Mouse (Mus musculus): ENCODE data around the gene Lars2.

The Lars2 gene

DNA sequence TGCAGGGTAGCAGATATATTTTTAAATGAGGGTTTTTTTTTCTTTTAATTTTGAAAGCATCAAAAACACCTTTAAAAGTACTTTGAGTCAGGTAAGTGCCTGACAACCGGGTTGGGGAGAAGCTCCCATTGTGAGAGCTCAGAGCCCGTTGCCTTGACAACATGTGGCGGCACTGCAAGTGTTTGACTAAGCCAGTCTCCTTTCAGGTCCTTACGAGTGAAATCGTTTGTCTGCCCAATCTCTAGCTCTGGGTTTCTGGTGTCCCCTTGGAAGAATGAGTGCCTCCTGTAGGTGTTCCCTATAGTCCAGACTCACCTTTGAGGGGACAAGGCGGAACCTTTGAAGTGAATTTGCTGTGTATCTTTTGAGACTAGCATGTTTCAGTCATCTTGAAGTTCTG is 31.0 kb downstream of the Lars2 start:
- WGBS = 51% methylated on average over 6 of the region's 6 CpGs

- WGBS = 76% methylated on average over 3 of the region's 3 CpGs
Measured at GRCm38 (mm10) chr9:123402215-123402614, 35.5 kb downstream of the Lars2 start.

GRCm38 (mm10) chr9:123403031-123403430 is 36.3 kb downstream of the Lars2 start:
- 82% methylated on average over 3 of the region's 3 CpGs for WGBS

DNA sequence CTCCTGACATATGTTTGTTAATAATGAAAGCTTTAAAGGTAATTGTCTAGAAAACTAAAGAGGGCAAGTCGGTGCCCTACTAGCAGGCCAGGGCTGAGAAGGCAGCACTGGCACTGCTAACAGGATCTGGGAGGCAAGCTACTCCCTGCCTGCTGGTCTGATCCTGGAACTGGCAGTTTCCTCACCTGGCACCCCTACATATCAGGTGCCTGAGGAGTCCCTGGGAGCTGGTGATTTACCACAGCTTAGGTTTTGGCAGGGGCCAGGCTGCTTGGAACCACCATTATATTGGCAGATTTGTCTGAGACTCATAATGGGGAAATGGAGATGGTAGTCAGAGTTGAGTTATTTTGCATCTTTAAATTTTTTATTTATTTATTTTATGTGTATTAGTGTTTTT is 38.5 kb downstream of the Lars2 start:
- 94% methylated on average over 1 of the region's 1 CpGs for WGBS

DNA sequence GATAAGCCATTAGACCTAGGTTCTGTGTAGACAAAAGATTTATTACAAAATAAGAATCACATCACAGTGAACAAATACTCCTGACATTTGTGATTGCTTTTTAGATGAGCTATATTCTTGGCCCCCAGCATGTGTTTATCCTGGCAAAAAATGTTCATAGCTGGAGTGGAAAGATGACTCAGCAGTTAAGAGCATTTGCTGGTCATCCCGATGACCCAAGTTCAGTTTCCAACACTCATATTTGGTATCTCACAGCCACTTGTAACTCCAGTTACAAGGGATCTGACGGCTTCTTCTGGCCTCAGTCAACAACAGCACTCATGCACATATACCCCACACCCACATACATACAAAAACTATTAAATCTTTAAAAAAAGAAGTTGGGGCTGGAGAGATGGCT is 42.0 kb downstream of the Lars2 start:
- WGBS = 97% methylated on average over 2 of the region's 2 CpGs

- 96% methylated on average over 4 of the region's 4 CpGs for WGBS
Measured at GRCm38 (mm10) chr9:123429863-123430262, 63.1 kb downstream of the Lars2 start.

DNA sequence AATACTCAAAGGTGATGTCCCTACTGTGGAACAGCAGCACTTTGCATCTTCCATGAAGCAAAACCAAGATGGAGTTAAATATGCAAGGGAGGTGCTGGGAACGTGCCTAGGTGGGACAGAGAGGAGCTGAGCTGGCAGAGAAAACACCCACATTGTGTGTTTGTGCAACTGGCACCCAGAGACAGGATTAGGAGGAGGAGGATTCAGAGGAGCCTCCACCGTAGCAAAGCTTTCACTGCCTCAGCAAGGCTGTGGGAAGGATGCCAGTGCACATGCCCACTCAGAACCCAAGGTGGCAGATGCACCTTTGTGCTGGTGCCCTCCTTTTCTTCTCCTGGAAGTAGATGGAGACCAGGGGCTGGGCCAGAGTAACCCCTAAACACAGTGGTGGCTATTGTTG is 71.5 kb downstream of the Lars2 start:
- 37% methylated on average over 2 of the region's 2 CpGs for WGBS

- 35% methylated on average over 5 of the region's 5 CpGs for WGBS
Measured at GRCm38 (mm10) chr9:123440230-123441058, 73.7 kb downstream of the Lars2 start.

DNA sequence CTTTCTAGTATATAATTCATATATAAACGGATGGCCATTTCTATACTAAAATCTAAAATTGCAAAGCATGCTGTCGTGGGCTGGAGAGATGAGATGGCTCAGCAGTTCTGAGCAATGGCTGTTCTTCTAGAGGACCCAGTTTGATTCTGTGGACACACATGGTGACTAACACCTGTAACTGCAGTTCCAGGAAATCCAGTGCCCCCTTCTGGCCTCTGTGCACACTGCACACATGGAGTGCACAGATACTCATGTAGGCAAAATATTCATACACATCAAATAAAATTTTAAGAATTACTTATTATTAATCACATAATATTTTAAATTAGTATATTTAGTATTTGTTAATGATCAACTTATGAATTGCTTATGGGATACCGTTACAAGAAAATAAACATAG is 80.4 kb downstream of the Lars2 start:
- WGBS = 89% methylated on average over 3 of the region's 3 CpGs

DNA sequence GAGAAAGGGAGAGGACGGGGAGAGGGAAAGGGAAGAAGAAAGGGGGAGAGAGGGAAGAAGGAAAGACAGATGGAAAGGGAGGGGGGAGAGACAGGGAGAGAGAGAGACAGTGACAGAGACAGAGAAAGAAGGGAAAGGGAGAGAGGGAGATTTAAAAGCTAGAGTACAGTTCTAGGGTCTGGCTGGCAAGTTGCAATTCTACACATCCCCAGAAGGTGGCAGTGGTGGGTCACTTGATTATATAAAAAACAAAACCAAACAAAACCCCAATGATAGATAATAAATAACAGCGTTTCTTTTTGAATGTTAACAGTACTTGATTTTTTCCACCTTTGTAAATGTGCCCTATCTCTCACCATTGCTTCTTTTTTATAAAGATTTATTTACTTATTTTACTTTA is 83.4 kb downstream of the Lars2 start:
- 42% methylated on average over 2 of the region's 2 CpGs for WGBS

- 93% methylated on average over 3 of the region's 3 CpGs for WGBS
Measured at GRCm38 (mm10) chr9:123451772-123452171, 85.0 kb downstream of the Lars2 start.

- 41% methylated on average over 9 of the region's 9 CpGs for WGBS
Measured at GRCm38 (mm10) chr9:123456634-123457602, 90.2 kb downstream of the Lars2 start.

DNA sequence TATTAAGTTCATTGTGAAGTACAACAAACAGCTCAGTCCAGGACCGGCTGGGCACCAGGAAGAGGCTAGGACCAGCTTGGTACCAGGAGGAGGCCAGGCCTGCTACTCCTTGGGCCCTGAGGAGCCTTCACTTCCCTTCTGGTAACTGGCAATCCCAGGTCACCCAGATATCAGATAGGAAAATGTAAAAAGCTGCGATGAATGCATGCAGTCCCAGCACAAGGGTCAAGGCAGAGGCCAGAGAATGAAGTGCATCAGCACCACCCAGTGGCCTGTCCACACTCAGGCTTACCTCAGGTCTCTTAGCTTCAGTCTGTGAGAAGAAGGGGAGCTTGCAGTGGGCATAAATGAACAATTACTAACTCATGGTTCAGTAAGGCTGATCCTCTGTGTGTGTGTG is 90.9 kb downstream of the Lars2 start:
- WGBS = 48% methylated on average over 2 of the region's 2 CpGs

DNA sequence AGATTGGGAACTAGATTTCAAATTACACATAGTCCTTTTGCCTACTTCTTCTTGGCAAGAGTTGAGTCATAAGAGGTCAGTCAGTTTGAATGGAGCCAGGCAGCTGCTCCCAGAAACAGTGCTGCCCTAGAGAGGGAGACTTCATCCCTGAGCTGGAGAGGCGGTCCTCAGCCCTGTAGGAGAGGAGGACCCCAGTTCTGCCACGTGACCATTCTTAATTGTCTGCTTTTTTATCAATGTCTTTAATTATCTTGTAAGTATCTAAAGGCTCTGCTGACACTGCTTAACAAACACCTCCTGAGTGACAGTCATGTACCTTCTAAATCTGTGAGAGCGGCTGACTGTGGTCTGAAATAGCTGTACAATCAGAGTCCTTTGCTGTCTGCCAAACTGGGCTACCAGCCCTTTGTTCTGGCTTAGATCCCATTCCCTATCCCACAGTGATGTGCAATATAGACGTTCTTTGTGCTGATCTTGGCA is 100.5 kb downstream of the Lars2 start:
- WGBS = 44% methylated on average over 4 of the region's 4 CpGs

- 58% methylated on average over 5 of the region's 5 CpGs for WGBS
Measured at GRCm38 (mm10) chr9:123468406-123469085, 101.8 kb downstream of the Lars2 start.

DNA sequence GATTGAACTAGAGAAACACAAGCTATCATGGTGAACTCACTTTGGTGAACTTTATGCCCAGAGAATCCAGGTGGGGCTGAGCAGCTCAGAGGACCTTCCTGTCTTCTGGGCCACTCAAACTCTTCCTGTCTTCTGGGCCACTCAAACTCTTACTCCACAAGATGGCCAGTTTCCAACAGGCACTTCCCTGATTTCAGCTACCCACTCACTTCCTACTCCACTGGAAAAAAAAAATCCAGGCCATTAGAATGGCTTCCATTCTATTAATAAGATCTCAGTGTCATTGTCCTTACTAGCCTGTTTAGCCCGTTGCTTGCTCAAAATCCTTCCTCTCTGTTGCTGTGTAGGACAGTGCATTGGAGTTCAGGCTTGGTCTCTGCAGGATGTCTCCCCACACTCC is 108.8 kb downstream of the Lars2 start:
- WGBS = 71% methylated on average over 1 of the region's 1 CpGs

GRCm38 (mm10) chr9:123478031-123478585 is 111.4 kb downstream of the Lars2 start:
- 6% methylated on average over 24 of the region's 29 CpGs for WGBS

DNA sequence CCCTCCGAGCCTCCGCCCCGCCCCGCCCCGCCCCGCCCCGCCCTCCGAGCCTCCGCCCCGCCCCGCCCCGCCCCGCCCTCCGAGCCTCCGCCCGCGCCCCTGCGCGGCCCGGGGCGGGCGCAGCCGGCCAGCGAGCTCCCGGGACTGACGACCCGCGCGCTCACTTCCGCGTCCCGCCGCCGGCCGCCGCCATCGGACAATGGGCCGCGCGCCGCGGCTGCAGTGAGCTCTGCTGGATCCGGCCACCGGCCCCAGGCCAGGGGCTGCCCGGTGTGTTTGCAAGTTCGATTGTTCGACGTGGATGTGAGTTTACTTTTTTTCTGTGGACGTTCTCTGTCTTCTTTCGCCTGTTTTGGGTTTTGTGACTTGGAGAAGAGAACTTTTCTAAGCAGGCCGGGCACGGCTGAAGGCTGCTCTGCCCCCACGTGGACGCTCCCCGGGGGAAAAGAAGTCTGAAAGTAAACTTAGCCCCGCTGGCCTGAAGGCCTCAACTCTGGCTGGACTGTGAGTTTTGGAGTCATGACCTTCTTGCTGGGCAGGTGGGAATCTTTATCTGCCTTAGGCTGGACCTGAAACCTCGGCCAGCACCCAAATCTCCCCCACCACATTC is 112.0 kb downstream of the Lars2 start, which contains the start of gene Limd1:
TSS of gene Limd1 (plus strand) at position 121 of the 610 bp plus-strand sequence.
- 3% methylated on average over 41 of the region's 57 CpGs for WGBS

DNA sequence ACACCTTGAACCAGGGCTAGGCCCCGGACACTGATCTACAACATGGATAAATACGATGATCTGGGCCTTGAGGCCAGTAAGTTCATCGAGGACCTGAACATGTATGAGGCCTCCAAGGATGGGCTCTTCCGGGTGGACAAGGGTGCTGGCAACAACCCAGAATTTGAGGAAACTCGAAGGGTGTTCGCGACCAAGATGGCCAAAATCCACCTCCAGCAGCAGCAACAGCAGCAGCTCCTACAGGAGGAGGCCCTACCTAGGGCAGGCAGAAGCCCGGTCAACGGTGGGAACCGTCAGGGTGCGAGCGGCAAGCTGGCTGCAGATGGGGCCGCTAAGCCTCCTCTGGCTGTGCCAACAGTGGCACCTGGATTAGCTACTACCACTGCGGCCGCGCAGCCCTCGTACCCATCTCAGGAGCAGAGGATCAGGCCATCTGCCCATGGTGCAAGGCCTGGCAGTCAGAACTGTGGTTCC is 112.5 kb downstream of the Lars2 start:
- WGBS = 56% methylated on average over 17 of the region's 17 CpGs

GRCm38 (mm10) chr9:123479876-123480252 is 113.1 kb downstream of the Lars2 start:
- WGBS = 83% methylated on average over 8 of the region's 8 CpGs
